ENCODE assay signal across 11 mouse cellular contexts in the genomic region with DNA sequence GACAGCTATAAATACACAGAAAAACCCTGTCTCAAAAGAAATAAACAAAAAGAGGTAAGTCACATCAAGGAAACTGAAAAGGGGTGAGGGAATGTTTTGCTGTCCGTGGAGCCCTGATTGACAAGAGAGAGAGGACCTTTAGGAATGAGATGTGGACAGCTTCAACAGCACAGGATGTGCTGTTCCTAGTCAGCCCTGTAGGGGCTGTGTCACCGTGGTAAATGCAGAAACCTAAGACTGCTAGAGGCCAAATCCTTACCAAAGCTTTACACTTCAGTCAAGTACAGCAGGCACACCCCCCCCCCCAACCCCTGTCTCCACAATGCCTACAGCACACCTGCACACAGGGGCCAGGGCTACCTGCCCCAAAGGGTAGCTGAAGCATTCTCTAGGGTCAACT. TPM values are rescaled to one million over a fixed set of nuclear protein-coding genes. Genes with fewer than 3 reads are reported as not detected.
DNase-seq lines count a peak whose midpoint lies in the region; ATAC-seq and TF ChIP-seq lines count a peak whose summit lies in the region.
"Had no signal": no experiment of that assay in that cellular context is flagged by ENCODE, and none has a peak within 500 bp of the region (broad histone marks: within the 10 kb centered on the region; RNA-seq: fewer than 3 reads in every experiment).

No protein-coding gene starts in this region.

- WGBS in liver, embryonic 15.5 days (ENCODE audit: insufficient replicate concordance), result 28% methylated on average over 2 of the region's 2 CpGs
- WGBS in midbrain, embryonic 16.5 days, result 43% methylated on average over 2 of the region's 2 CpGs

- ATAC-seq in CD4-positive, CD25-positive, alpha-beta regulatory T cell, adult 4 months, result peak; percentile 65
- ATAC-seq in liver, embryonic 15.5 days (ENCODE audit: insufficient read depth), result no peak
- no peak for ATAC-seq in midbrain, embryonic 16.5 days

- no peak overlapping the region for H3K9ac ChIP-seq in liver, embryonic 15.5 days
- H3K9ac ChIP-seq in midbrain, embryonic 16.5 days (ENCODE audit: low read depth, low read length), result no peak overlapping the region
- H3K9ac ChIP-seq: embryonic facial prominence, embryonic 12.5 days had no signal

- intact Hi-C loops in left cerebral cortex, adult 2 months (cut with DNase I), result no loop called here

- H3K9me3 ChIP-seq in liver, embryonic 15.5 days (replicated peaks), result no peaks in the 10 kb centered on the region
- H3K9me3 ChIP-seq in midbrain, embryonic 16.5 days (replicated peaks; ENCODE audit: control insufficient read depth, low read length, poor library complexity, severe bottlenecking), result no peaks in the 10 kb centered on the region
- H3K9me3 ChIP-seq: embryonic facial prominence, embryonic 12.5 days had no signal

- no peak for DNase-seq in left cerebral cortex, adult 2 months (ENCODE audit: extremely low spot score in 1 of 2, low spot score in 2 of 2)
- DNase-seq in left cerebral cortex, adult 11 months (ENCODE audit: low spot score), result no peak
- peak; percentile 65 for DNase-seq in WW6 (ENCODE audit: low read depth, low spot score)
- DNase-seq in natural killer cell, adult 2 months (ENCODE audit: low spot score in 2 of 2), result no peak
- no peak for DNase-seq in heart, adult 11 months
- DNase-seq: kidney, postnatal 14 days; right cerebral cortex, postnatal 4 days had no signal

- no peak overlapping the region for H3K4me2 ChIP-seq in liver, embryonic 15.5 days
- no peak overlapping the region for H3K4me2 ChIP-seq in midbrain, embryonic 16.5 days (ENCODE audit: low read length)
- H3K4me2 ChIP-seq: embryonic facial prominence, embryonic 12.5 days had no signal

- H3K4me1 ChIP-seq in liver, embryonic 15.5 days (replicated peaks), result peaks cover 33% of the 10 kb centered on the region
- no peaks in the 10 kb centered on the region for H3K4me1 ChIP-seq in midbrain, embryonic 16.5 days (ENCODE audit: control insufficient read depth, insufficient read depth, low read length)
- H3K4me1 ChIP-seq: embryonic facial prominence, embryonic 12.5 days had no signal

- H3K36me3 ChIP-seq in liver, embryonic 15.5 days (replicated peaks), result peaks cover 63% of the 10 kb centered on the region
- peaks cover 13% of the 10 kb centered on the region for H3K36me3 ChIP-seq in midbrain, embryonic 16.5 days (ENCODE audit: control insufficient read depth, insufficient read depth, low read length)

- TF ChIP-seq CTCF in left cerebral cortex, adult 2 months (IDR thresholded peaks at IDR 0.05), result peak; percentile 39

- no peaks in the 10 kb centered on the region for H3K27me3 ChIP-seq in liver, embryonic 15.5 days
- H3K27me3 ChIP-seq in midbrain, embryonic 16.5 days (ENCODE audit: control insufficient read depth, insufficient read depth, low read depth, low read length), result no peaks in the 10 kb centered on the region
- H3K27me3 ChIP-seq: embryonic facial prominence, embryonic 12.5 days had no signal

- H3K27ac ChIP-seq in left cerebral cortex, adult 2 months, result no peak overlapping the region
- H3K27ac ChIP-seq in liver, embryonic 15.5 days (replicated peaks), result 0 out of 2 replicates have a peak overlapping the region, but pooled peaks have one; percentile 19
- H3K27ac ChIP-seq in midbrain, embryonic 16.5 days (ENCODE audit: low read length), result no peak overlapping the region
- H3K27ac ChIP-seq: embryonic facial prominence, embryonic 12.5 days had no signal

- H3K4me3 ChIP-seq in left cerebral cortex, adult 2 months, result no peak overlapping the region
- H3K4me3 ChIP-seq in liver, embryonic 15.5 days (replicated peaks), result no peak overlapping the region
- H3K4me3 ChIP-seq in midbrain, embryonic 16.5 days (ENCODE audit: low read depth, low read length), result no peak overlapping the region
- H3K4me3 ChIP-seq: embryonic facial prominence, embryonic 12.5 days had no signal

RNA-seq across cellular contexts. Expression of gene Tomm20, which starts 13.9 kb away (rescaled TPM):
- total RNA-seq in left cerebral cortex, adult 2 months (2021), result 100 to 1,000 TPM; 181 to 182 TPM
- 10 to 100 TPM; 28.5 to 80.4 TPM for polyA plus RNA-seq in CD4-positive, CD25-positive, alpha-beta regulatory T cell, adult 4 months (2017; shearing (Covaris generic))
- polyA plus RNA-seq in liver, embryonic 15.5 days (2015; fragmentation: Nextera tagmentation; extraction: Ambion mirVana), result 106 and 116 TPM in 2 replicates
- 208 and 220 TPM in 2 replicates for polyA plus RNA-seq in midbrain, embryonic 16.5 days (2015; fragmentation: Nextera tagmentation; extraction: Ambion mirVana)

RNA-seq across cellular contexts. Expression of gene Rbm34, which starts 39.2 kb away (rescaled TPM):
- 10 to 100 TPM; 13.9 to 14.8 TPM for total RNA-seq in left cerebral cortex, adult 2 months (2021)
- 10 to 100 TPM; 12.7 to 20.8 TPM for polyA plus RNA-seq in CD4-positive, CD25-positive, alpha-beta regulatory T cell, adult 4 months (2017; shearing (Covaris generic))
- 9.4 and 10.7 TPM in 2 replicates for polyA plus RNA-seq in liver, embryonic 15.5 days (2015; fragmentation: Nextera tagmentation; extraction: Ambion mirVana)
- 21.4 and 26.2 TPM in 2 replicates for polyA plus RNA-seq in midbrain, embryonic 16.5 days (2015; fragmentation: Nextera tagmentation; extraction: Ambion mirVana)
